Mouse (Mus musculus) liver, adult 2 months (tissue): Measurements from ENCODE around the gene Gm20388. TPM values are rescaled to one million over a fixed set of nuclear protein-coding genes. Genes with fewer than 3 reads are reported as not detected.

ENCODE experiments used
- DNase-seq: peaks from one replicate; pipeline ENCODE4 v3.0.0-alpha.2; 2011; ENCODE audit warnings: low read depth, low spot score; ENCODE audit errors: extremely low read depth
- H3K27ac ChIP-seq: fragments of 200-500 bp; replicated peaks from 2 replicates; pipeline ENCODE4 v1.5.1; 2012; ENCODE audit warnings: low read depth, mild to moderate bottlenecking, control low read depth, inconsistent platforms, low read length; ENCODE audit not compliant: insufficient read depth
- H3K27me3 ChIP-seq: fragments of 200-500 bp; 2 replicates; pipeline ENCODE4 v1.6.1; 2012; ENCODE audit warnings: mild to moderate bottlenecking, moderate library complexity, low read length, inconsistent platforms; ENCODE audit not compliant: control insufficient read depth, insufficient read depth
- H3K36me3 ChIP-seq: fragments of 200-500 bp; 2 replicates; pipeline ENCODE4 v1.6.1; 2012; ENCODE audit warnings: low read length, inconsistent platforms; ENCODE audit not compliant: control insufficient read depth, insufficient read depth
- H3K4me1 ChIP-seq: fragments of 200-500 bp; 2 replicates; pipeline ENCODE4 v1.6.1; 2011; ENCODE audit warnings: low read length; ENCODE audit not compliant: control insufficient read depth, insufficient read depth
- H3K4me3 ChIP-seq: fragments of 200-500 bp; 2 replicates; pipeline ENCODE4 v1.5.1; 2011; ENCODE audit warnings: low read depth, mild to moderate bottlenecking, control low read depth, low read length, moderate library complexity; ENCODE audit not compliant: insufficient read depth
- H3K79me2 ChIP-seq: fragments of 200-500 bp; 2 replicates; pipeline ENCODE4 v1.6.1; 2012; ENCODE audit warnings: inconsistent platforms, mild to moderate bottlenecking, low read length, moderate library complexity; ENCODE audit not compliant: control insufficient read depth, insufficient read depth
- H3K9ac ChIP-seq: fragments of 200-500 bp; 2 replicates; pipeline ENCODE4 v1.6.1; 2012; ENCODE audit warnings: low read depth, mild to moderate bottlenecking, control low read depth, inconsistent platforms, low read length
- CTCF ChIP-seq: fragments of 200-500 bp; IDR thresholded peaks from 2 replicates; pipeline ENCODE4 v1.5.1; 2011; ENCODE audit warnings: low read depth, low read length, control low read depth
- POLR2A ChIP-seq: fragments of 200-500 bp; IDR thresholded peaks from 2 replicates; pipeline ENCODE4 v1.6.1; 2011; ENCODE audit warnings: low read length, control low read depth; ENCODE audit not compliant: insufficient read depth; ENCODE audit errors: extremely low read depth
- WGBS: fragments of 180-500 bp; shearing (Covaris S2); methylation state at CpG from one replicate; pipeline ENCODE4 v1.1.7; 2018; 5-methylcytosine and 5-hydroxymethylcytosine counted together
- polyA plus RNA-seq: library from polyadenylated mRNA; depleted of rRNA; stranded (reverse); fragments of >200 nt; gene quantifications from 2 replicates; pipeline ENCODE4 v1.2.3, GENCODE M21; 2012
- total RNA-seq: library from RNA; depleted of rRNA; stranded (reverse); fragments of >200 nt; gene quantifications from 2 replicates; pipeline ENCODE4 v1.2.3, GENCODE M21; 2014

Gene Gm20388
- total and polyA plus RNA-seq, 2 experiments = 6.4 to 19.9 TPM

GRCm38 (mm10) chr8:120667561-120668373 is 757.1 kb downstream of the Gm20388 start, which contains the start of the genes Gm27021 and Cox4i1:
Gene Gm27021 (minus strand): TSS chr8:120668079.
Gene Cox4i1 (plus strand): TSS chr8:120668222.
- no peaks in the 10 kb centered on the region for H3K27me3 ChIP-seq
- H3K4me1 ChIP-seq = peaks cover 20% of the 10 kb centered on the region
- H3K4me3 ChIP-seq = peak within 1 kb of the TSS; percentile 95
- H3K79me2 ChIP-seq = peaks cover 32% of the 10 kb centered on the region
- H3K27ac ChIP-seq = peak within 1 kb of the TSS; percentile 95
- peak; percentile 71 for DNase-seq
- peaks cover 11% of the 10 kb centered on the region; the same call in 1 of the 2 replicates for H3K36me3 ChIP-seq
- no peak for TF ChIP-seq CTCF
- peak; percentile 58; the same call in 1 of the 2 replicates for TF ChIP-seq POLR2A
- WGBS = 1% methylated on average over 105 of the region's 105 CpGs
- H3K9ac ChIP-seq = peak within 1 kb of the TSS; percentile 98

- WGBS = 1% methylated on average over 51 of the region's 51 CpGs
- Histone ChIP-seq H3K27ac (peak within 1 kb of the TSS; percentile 95), H3K79me2 (peaks cover 32% of the 10 kb centered on the region), H3K4me3 (peak within 1 kb of the TSS; percentile 95), H3K9ac (peak within 1 kb of the TSS; percentile 98), H3K27me3 (no peaks in the 10 kb centered on the region), H3K4me1 (peaks cover 20% of the 10 kb centered on the region), H3K36me3 (peaks cover 15% of the 10 kb centered on the region; the same call in 1 of the 2 replicates)
- TF ChIP-seq CTCF = no peak
- no peak for TF ChIP-seq POLR2A
- peak; percentile 33 for DNase-seq
Observed at GRCm38 (mm10) chr8:120668374-120668905, 757.8 kb downstream of the Gm20388 start, which contains the start of gene Emc8. Gene Emc8 (minus strand): TSS chr8:120668573.

GRCm38 (mm10) chr8:120671775-120672174 is 761.1 kb downstream of the Gm20388 start:
- no peak overlapping the region for H3K4me3 ChIP-seq
- H3K9ac ChIP-seq = no peak overlapping the region
- H3K79me2 ChIP-seq = peaks cover 11% of the 10 kb centered on the region; the same call in 1 of the 2 replicates
- H3K27ac ChIP-seq = no peak overlapping the region
- H3K36me3 ChIP-seq = peaks cover 19% of the 10 kb centered on the region; the same call in 1 of the 2 replicates
- DNase-seq = no peak
- peaks cover 5% of the 10 kb centered on the region for H3K4me1 ChIP-seq
- H3K27me3 ChIP-seq = no peaks in the 10 kb centered on the region
- WGBS = 77% methylated on average over 6 of the region's 6 CpGs
- no peak for TF ChIP-seq CTCF
- no peak for TF ChIP-seq POLR2A

GRCm38 (mm10) chr8:120672626-120673229 is 762.1 kb downstream of the Gm20388 start:
- Histone ChIP-seq H3K36me3 (peaks cover 19% of the 10 kb centered on the region; the same call in 1 of the 2 replicates), H3K4me3 (no peak overlapping the region), H3K9ac (no peak overlapping the region), H3K27me3 (no peaks in the 10 kb centered on the region), H3K79me2 (peaks cover 6% of the 10 kb centered on the region; the same call in 1 of the 2 replicates), H3K27ac (no peak overlapping the region), H3K4me1 (0 out of 2 replicates have a peak, but pooled peaks cover 2% of the 10 kb centered on the region)
- DNase-seq = no peak
- TF ChIP-seq POLR2A = no peak
- no peak for TF ChIP-seq CTCF
- 88% methylated on average over 16 of the region's 16 CpGs for WGBS

GRCm38 (mm10) chr8:120673298-120673697 is 762.7 kb downstream of the Gm20388 start:
- 0 out of 2 replicates have a peak, but pooled peaks cover 2% of the 10 kb centered on the region for H3K4me1 ChIP-seq
- peaks cover 3% of the 10 kb centered on the region; the same call in 1 of the 2 replicates for H3K79me2 ChIP-seq
- 97% methylated on average over 7 of the region's 7 CpGs for WGBS
- DNase-seq = no peak
- H3K9ac ChIP-seq = no peak overlapping the region
- TF ChIP-seq CTCF (no peak), POLR2A (no peak)
- H3K4me3 ChIP-seq = no peak overlapping the region
- peaks cover 19% of the 10 kb centered on the region; the same call in 1 of the 2 replicates for H3K36me3 ChIP-seq
- no peak overlapping the region for H3K27ac ChIP-seq
- no peaks in the 10 kb centered on the region for H3K27me3 ChIP-seq
